Mouse (Mus musculus): ENCODE measurements at regions not wholly inside any gene's neighbourhood (a gene's known extent, or its start where the extent isn't known, plus 50 kb on each side); places are given as distances from the start of the nearest gene placed in this dataset.

GRCm38 (mm10) chr13:84565644-84566532, 343.8 kb downstream of the Tmem161b start:
- no peak for TF ChIP-seq CTCF (IDR thresholded peaks at IDR 0.05)
- TF ChIP-seq EP300 (IDR thresholded peaks at IDR 0.05; ENCODE audit: insufficient read depth, low read depth, low read length) = no peak
